Mouse (Mus musculus): ENCODE measurements around the gene Samd4.

DNA sequence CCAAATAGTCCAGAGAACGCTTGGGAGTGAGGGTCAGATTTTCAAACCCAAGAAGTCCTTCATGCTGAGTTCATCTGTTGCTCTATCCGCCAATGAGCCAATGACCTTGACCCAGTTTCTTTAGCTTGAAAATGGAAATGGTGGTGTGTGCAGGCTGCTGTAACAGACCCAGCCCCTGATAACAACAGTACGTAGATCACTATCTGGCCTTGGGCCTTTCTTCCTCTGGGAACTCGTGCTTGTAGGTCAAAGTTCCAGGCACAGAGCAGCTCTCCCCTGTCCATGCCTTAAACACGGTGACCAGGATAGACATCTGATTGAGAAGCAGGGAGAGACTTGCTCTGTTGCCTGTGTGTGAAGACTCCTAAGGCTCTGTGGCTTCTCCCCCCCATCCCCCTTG, 96.5 kb downstream of the Samd4 start:
- TF ChIP-seq CTCF (IDR thresholded peaks at IDR 0.05; ENCODE audit: low read depth, low read length) (no peak), POLR2A (IDR thresholded peaks at IDR 0.05; ENCODE audit: insufficient read depth, low read length) (no peak)
